Mouse (Mus musculus): ENCODE data around the gene Ang4.
"Not testable (repeated sequence)": the region's sequence is repeated elsewhere in the genome, so short reads cannot be mapped to it uniquely, and the experiment has no call there.

Gene Ang4

DNA sequence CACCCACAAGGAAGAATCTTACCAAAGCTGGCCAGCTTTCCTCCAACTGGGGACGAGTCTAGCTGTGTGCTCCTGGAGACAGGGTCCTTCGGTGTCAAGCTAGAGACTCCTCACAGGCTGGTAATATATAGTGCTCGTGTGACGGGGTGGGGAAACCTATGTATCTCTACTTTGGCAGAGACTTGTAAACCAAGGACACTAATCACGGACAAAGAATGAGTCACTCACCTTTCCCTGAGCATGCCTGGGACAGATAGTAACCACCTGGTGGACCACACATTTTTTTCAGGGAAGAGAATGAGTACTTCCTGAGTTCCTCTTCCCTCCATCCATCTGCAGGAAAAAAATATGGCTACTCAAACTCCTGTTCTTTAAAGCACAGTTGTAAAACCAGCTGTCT lies at the start of gene Ang4:
Ang4 (minus strand) TSS at position 101 of the 400 bp plus-strand sequence.
- no peak for DNase-seq

DNA sequence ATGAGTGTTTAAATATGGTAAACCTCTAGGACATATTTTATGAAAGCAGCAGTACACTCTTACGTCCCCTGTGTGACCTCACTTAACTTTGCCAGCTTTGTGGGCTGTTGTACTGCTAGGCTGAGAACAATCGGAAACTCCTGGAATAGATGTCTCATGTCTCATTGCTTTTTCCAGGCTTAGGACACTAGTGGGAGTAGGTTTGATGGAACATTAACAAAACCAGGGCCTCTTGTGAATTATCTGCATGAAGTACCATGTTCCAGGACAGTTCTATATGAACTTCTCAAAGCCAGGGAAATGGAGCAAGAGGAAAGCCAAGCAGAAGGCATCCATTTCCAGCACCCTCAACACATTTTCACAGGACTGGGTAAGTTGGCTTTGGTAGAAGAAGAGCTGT lies 26.4 kb upstream of the Ang4 start, which contains the start of gene AY358078:
AY358078 (plus strand) TSS at position 301 of the 400 bp plus-strand sequence.
- DNase-seq, result no peak

DNA sequence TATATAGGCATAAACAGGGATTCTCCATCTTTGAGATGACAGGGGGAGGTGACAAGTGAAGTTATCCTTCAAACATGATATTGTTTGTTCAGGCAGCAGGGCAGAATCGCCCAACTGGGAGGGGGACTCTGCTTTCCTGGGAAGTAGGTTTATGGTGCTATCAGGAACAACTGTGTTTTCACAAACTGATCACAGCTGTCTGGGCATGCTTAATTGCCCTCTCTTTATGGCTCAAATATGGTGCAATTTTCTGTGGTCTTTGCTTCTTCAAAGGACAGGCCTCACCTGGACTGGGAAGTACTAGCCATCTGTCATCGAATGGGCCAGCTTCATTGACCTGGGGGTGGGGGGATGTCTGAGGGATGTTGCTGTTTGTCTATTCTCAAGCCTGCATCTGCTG lies 20.7 kb upstream of the Ang4 start:
- no peak for DNase-seq

GRCm38 (mm10) chr14:51789196-51789595 lies 15.8 kb upstream of the Ang4 start:
- no peak for DNase-seq

DNA sequence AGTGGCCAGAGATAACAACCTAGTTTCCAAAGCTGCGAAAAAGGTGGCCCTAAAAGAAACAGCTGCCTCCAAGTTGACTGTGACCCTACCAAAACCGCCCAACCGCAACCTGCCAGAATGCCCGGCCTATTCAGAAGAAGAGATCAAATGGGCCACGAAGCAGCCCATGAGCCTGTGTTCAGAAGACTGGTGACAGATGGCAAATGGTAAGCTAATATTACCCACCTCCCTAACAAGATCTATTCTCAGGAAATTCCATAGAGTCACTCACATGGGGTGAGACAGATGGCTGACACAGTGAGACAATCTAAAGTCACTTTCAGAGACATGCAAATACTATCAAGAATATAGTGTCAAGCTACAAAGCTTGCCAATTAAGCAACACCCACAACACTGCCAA lies 13.7 kb upstream of the Ang4 start:
- no peak for DNase-seq

GRCm38 (mm10) chr14:51786335-51786734 lies 12.9 kb upstream of the Ang4 start:
- no peak for DNase-seq

GRCm38 (mm10) chr14:51778865-51779481 lies 5.6 kb upstream of the Ang4 start:
- no peak for DNase-seq

DNA sequence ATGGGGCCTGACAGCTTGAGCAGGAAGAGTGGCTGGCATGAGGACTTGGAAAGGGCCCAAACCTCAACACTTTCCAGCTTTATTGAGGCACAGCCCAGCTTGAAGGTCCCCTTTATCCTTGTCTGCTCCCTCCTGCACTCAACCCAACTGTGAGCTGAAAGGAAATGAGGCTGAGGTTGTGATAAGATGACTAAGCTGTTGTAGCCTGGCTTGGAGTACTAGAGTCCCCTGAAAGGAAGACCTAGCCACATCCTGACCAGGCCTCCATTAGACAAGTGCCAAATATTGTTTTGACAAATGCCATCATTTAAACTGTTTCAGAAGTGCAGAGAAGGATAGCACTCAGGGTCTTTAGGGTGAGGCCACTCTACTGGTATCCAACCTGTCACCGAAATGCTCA lies 4.4 kb upstream of the Ang4 start:
- DNase-seq, result no peak

- not testable (repeated sequence) for DNase-seq
Observed at GRCm38 (mm10) chr14:51771378-51771777, 2.0 kb downstream of the Ang4 start.

DNA sequence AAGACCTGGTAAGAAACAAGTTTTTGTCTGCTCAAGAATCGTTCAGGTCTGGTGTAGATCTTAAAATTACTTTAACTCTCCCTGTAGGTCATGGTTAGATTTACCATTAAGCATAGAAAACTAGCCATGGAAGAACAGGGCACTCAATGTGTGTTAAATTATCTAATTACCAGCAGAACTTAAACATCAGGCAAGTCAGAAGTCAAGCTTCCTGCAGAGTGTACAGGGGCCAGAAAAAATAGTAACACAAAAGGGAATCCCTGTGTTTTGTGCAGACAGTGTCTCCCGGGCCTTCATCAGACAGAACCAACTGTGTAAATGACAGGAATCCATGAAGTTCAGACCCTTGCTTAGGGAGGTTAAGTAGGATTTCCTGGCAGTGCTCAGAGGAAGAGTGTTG lies 17.4 kb downstream of the Ang4 start:
- DNase-seq, result no peak

GRCm38 (mm10) chr14:51740347-51741170 lies 32.8 kb downstream of the Ang4 start:
- DNase-seq, result no peak

DNA sequence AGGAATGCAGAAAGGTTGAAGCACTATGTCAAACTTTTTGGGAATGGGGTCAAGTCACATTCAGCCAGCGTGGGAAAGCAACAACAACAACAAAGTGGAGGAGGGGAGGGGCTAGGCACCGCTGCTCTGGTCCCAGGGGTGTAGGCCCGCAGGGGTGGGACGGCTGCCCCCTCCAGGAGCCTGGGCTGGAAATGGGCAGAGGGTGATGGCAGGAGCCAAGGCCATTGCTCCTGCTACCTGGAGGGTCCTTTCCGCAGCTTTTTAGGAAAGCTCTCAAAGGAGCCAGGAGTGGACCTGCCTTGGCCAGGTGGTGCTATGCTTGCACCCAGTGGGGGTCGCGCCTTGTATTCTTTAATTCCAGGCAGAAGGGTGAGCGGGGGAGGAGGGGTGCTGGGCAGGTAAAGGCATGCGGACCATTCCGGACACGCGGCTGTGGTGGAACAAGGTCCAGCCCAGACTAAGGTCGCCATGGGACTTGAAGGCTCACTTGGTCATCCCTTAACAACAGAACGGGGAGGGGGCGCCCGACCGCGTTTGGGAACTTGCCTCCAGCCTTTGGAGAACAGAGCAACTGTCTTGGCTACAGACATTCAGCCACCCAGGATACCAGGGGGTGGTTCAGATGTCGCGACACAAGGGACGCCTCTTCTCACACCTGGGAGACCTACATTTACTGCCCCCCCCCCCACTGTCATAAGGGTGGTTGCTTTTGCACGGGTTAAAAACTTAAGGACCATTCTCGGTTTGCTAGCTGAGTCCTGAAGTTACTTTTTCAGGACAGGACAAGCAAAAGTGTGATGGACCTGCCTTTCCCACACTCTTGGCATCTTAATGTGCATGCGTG lies 34.0 kb downstream of the Ang4 start:
- no peak for DNase-seq

DNA sequence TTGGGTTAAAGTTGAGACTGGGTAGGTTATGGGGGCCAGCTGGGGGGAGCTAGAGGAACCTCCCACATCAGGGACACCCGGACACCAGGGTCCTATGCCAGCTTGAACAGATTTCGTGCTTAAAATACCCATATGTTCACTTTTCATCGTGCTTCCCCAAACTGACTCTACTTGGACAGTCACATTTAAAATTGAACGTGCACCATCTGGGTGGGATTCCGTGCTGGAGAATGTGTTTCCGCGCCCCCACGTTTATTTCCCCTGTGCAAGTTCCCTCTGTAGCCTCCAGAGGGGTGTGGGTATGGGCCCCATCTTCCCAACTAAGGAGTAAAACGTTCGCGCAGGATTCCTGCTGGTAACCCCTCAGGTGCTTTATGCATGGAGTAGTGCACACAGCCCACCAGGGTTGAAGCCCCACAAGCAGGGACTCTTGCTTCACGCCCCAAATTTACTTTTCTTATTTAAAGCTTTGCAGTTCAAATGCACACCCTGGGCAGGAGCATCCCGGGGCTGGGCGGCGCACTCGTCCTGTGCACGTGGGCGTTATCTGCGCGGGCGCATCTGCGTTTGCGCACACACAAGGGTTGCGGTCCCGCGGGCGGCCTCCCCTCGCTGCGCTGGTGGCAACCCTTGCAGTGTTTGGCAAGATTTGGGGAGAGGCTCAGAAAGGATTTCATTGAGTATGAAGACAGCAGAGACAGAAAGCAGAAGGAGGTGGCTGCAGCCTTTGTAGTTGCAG lies 34.8 kb downstream of the Ang4 start:
- no peak for DNase-seq

DNA sequence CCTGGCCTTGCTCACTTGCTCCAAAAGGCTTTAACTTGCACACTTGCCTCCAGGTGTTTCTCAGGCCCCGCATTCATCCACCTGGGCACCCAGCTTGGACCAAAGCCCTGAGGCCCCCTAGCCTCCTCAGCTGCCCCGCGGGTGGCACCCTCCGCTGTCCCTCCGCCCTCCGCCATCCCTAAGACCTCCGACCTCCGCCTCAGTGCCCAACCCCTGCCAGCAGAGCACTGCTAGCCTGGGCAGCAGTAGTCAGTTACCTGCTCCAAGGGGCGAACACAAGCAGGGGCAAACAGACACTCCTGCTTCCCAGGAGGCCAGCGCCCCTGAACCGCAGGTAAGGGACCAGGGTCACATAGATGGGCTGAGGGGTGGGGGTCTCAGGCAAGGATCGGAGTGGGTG lies 35.4 kb downstream of the Ang4 start:
- no peak for DNase-seq

DNA sequence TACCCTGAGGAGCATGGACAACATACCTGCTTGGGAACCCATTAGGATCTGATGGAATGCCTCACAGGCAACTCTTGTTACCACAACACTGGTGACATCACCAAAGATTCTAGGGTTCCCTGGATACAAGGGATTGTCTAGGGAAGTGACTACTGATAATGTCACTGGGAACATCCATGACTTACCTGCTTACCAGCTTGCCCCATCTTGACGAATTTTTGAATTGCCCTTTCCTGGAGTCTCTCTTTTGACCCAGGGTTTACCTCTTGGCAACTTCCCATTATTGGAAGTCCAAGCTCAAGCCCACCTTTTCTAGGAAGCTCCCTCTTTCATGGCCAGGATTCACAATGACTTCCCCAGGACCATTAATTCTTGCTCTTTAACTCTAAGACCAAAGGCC lies 56.3 kb downstream of the Ang4 start, which contains the start of gene Gm5800:
Gm5800 (minus strand) TSS at position 101 of the 400 bp plus-strand sequence.
- DNase-seq, result no peak
